Comparison of ENCODE assay signal across 9 mouse cellular contexts in the genomic region with DNA sequence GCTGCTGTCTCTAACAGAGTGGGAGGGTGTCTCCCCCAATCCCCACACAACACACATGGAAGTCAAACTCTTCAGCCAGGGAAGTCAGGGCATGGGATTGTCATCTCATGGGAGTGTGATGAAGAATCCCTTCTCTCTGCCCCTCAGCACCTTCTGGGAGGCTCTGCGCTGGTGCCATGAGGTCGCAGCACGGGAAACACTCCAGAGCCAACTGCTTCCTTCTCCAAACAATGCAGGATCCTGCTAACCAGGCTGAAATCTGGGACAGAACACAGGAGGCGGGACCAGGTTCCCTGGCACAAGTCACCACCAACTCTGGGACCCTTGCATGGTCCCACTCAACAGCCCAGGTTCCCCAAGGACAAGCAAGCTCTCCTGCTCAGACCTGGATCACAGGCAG. TPM values are rescaled to one million over a fixed set of nuclear protein-coding genes. Genes with fewer than 3 reads are reported as not detected.
DNase-seq lines count a peak whose midpoint lies in the region; ATAC-seq lines count a peak whose summit lies in the region.
"Had no signal": no experiment of that assay in that cellular context is flagged by ENCODE, and none has a peak within 500 bp of the region (broad histone marks: within the 10 kb centered on the region; RNA-seq: fewer than 3 reads in every experiment).

No protein-coding gene starts in this region.

- peaks cover 60% of the 10 kb centered on the region for H3K4me1 ChIP-seq in liver, embryonic 11.5 days (replicated peaks; ENCODE audit: control insufficient read depth, insufficient read depth, low read length)
- H3K4me1 ChIP-seq in hindbrain, embryonic 16.5 days (ENCODE audit: control insufficient read depth, insufficient read depth, low read depth, low read length) = peaks cover 60% of the 10 kb centered on the region
- peaks cover 77% of the 10 kb centered on the region for H3K4me1 ChIP-seq in neural tube, embryonic 13.5 days (replicated peaks)

- DNase-seq in cerebellum, adult 18-20 months = peak; percentile 68 to 73
- DNase-seq in cerebellum, adult 8-10 months = no peak
- DNase-seq in liver, embryonic 11.5 days (ENCODE audit: low spot score) = no peak
- DNase-seq in liver = no peak
- DNase-seq in right cerebral cortex, postnatal 4 days = no peak
- no peak for DNase-seq in right cerebral cortex, adult 2 months (ENCODE audit: low spot score in 2 of 2)
- DNase-seq: lung, postnatal 4 days had no signal

- H3K9ac ChIP-seq in liver, embryonic 11.5 days (ENCODE audit: low read depth, low read length) = no peak overlapping the region
- H3K9ac ChIP-seq in hindbrain, embryonic 16.5 days (ENCODE audit: low read depth, low read length) = peak overlapping the region; percentile 3; the same call in 1 of the 2 replicates
- peak overlapping the region; percentile 98 for H3K9ac ChIP-seq in neural tube, embryonic 13.5 days

- H3K36me3 ChIP-seq in liver, embryonic 11.5 days (ENCODE audit: control insufficient read depth, insufficient read depth, low read length) = peaks cover under 1% of the 10 kb centered on the region; the same call in 1 of the 2 replicates
- H3K36me3 ChIP-seq in hindbrain, embryonic 16.5 days (ENCODE audit: control insufficient read depth, insufficient read depth, low read length) = peaks cover 3% of the 10 kb centered on the region; the same call in 1 of the 2 replicates
- peaks cover 13% of the 10 kb centered on the region for H3K36me3 ChIP-seq in neural tube, embryonic 13.5 days

- no peak for ATAC-seq in liver, embryonic 11.5 days (replicated peaks; ENCODE audit: low FRiP score)
- no peak for ATAC-seq in hindbrain, embryonic 16.5 days
- no peak for ATAC-seq in neural tube, embryonic 13.5 days (ENCODE audit: low read depth)

- 0 out of 2 replicates have a peak overlapping the region, but pooled peaks have one; percentile 15 for H3K4me3 ChIP-seq in liver, embryonic 11.5 days (ENCODE audit: low read depth, low read length)
- no peak overlapping the region for H3K4me3 ChIP-seq in hindbrain, embryonic 16.5 days (ENCODE audit: low read length)
- H3K4me3 ChIP-seq in neural tube, embryonic 13.5 days = 0 out of 2 replicates have a peak overlapping the region, but pooled peaks have one; percentile 91

- H3K27ac ChIP-seq in liver, embryonic 11.5 days (ENCODE audit: low read depth, low read length) = peak overlapping the region; percentile 59
- no peak overlapping the region for H3K27ac ChIP-seq in hindbrain, embryonic 16.5 days (ENCODE audit: low read depth, low read length)
- H3K27ac ChIP-seq in neural tube, embryonic 13.5 days (replicated peaks) = 0 out of 2 replicates have a peak overlapping the region, but pooled peaks have one; percentile 24

- WGBS in liver, embryonic 11.5 days = 42% methylated on average over 4 of the region's 4 CpGs
- 58% methylated on average over 4 of the region's 4 CpGs for WGBS in hindbrain, embryonic 16.5 days
- 77% methylated on average over 4 of the region's 4 CpGs for WGBS in neural tube, embryonic 13.5 days

- H3K9me3 ChIP-seq in liver, embryonic 11.5 days (ENCODE audit: control insufficient read depth, low read length) = no peaks in the 10 kb centered on the region
- no peaks in the 10 kb centered on the region for H3K9me3 ChIP-seq in hindbrain, embryonic 16.5 days (ENCODE audit: control insufficient read depth, low read length)
- no peaks in the 10 kb centered on the region for H3K9me3 ChIP-seq in neural tube, embryonic 13.5 days

- peaks cover 52% of the 10 kb centered on the region for H3K27me3 ChIP-seq in liver, embryonic 11.5 days (replicated peaks; ENCODE audit: control insufficient read depth, insufficient read depth, low read length)
- no peaks in the 10 kb centered on the region for H3K27me3 ChIP-seq in hindbrain, embryonic 16.5 days (replicated peaks; ENCODE audit: control insufficient read depth, insufficient read depth, low read length)
- H3K27me3 ChIP-seq in neural tube, embryonic 13.5 days = no peaks in the 10 kb centered on the region

- peak overlapping the region; percentile 84 for H3K4me2 ChIP-seq in liver, embryonic 11.5 days
- peak overlapping the region; percentile 94 for H3K4me2 ChIP-seq in hindbrain, embryonic 16.5 days (ENCODE audit: low read length)
- peak overlapping the region; percentile 86 for H3K4me2 ChIP-seq in neural tube, embryonic 13.5 days

RNA-seq across cellular contexts. Expression of gene Lrp1, which starts 3.7 kb away (rescaled TPM):
- polyA plus RNA-seq in liver, embryonic 11.5 days (2014; fragmentation: Nextera tagmentation; extraction: Ambion mirVana) = 35.7 and 36.8 TPM in 2 replicates
- 109 and 125 TPM in 2 replicates for polyA plus RNA-seq in hindbrain, embryonic 16.5 days (2015; fragmentation: Nextera tagmentation; extraction: Ambion mirVana)
- 80.9 and 110 TPM in 2 replicates for polyA plus RNA-seq in neural tube, embryonic 13.5 days (2015; fragmentation: Nextera tagmentation; extraction: Ambion mirVana)

RNA-seq across cellular contexts. Expression of gene Stat6, which starts 25.5 kb away (rescaled TPM):
- polyA plus RNA-seq in liver, embryonic 11.5 days (2014; fragmentation: Nextera tagmentation; extraction: Ambion mirVana) = 28.7 TPM in 2 replicates
- polyA plus RNA-seq in hindbrain, embryonic 16.5 days (2015; fragmentation: Nextera tagmentation; extraction: Ambion mirVana) = 6.0 and 8.0 TPM in 2 replicates
- polyA plus RNA-seq in neural tube, embryonic 13.5 days (2015; fragmentation: Nextera tagmentation; extraction: Ambion mirVana) = 5.9 and 6.0 TPM in 2 replicates

RNA-seq across cellular contexts. Expression of gene Nemp1, which starts 49.4 kb away (rescaled TPM):
- 10.5 and 11.2 TPM in 2 replicates for polyA plus RNA-seq in liver, embryonic 11.5 days (2014; fragmentation: Nextera tagmentation; extraction: Ambion mirVana)
- polyA plus RNA-seq in hindbrain, embryonic 16.5 days (2015; fragmentation: Nextera tagmentation; extraction: Ambion mirVana) = 2.9 and 3.9 TPM in 2 replicates
- polyA plus RNA-seq in neural tube, embryonic 13.5 days (2015; fragmentation: Nextera tagmentation; extraction: Ambion mirVana) = 3.3 and 3.6 TPM in 2 replicates

RNA-seq across cellular contexts. Expression of gene Nab2, which starts 51.1 kb away (rescaled TPM):
- 5.7 and 5.8 TPM in 2 replicates for polyA plus RNA-seq in liver, embryonic 11.5 days (2014; fragmentation: Nextera tagmentation; extraction: Ambion mirVana)
- polyA plus RNA-seq in hindbrain, embryonic 16.5 days (2015; fragmentation: Nextera tagmentation; extraction: Ambion mirVana) = 2.2 and 3.2 TPM in 2 replicates
- polyA plus RNA-seq in neural tube, embryonic 13.5 days (2015; fragmentation: Nextera tagmentation; extraction: Ambion mirVana) = 4.0 and 4.5 TPM in 2 replicates

Comparison
In these comparisons a context has a peak if more than half of its experiments do, and no peak if none do; other contexts are left out.
1. DNase-seq: peak in cerebellum, adult 18-20 months (2 of 2); none in cerebellum, adult 8-10 months (single experiment), liver, embryonic 11.5 days (single experiment), liver (single experiment), right cerebral cortex, postnatal 4 days (single experiment) and right cerebral cortex, adult 2 months (0 of 2).
2. Peak in every context shown above with its lines, with median percentiles within 50 percentile points of each other: H3K4me2 ChIP-seq.